Mouse (Mus musculus): ENCODE measurements at regions not wholly inside any gene's neighbourhood (a gene's known extent, or its start where the extent isn't known, plus 50 kb on each side); places are given as distances from the start of the nearest gene placed in this dataset.

GRCm38 (mm10) chr14:48747936-48748335, 74.3 kb upstream of the Otx2 start:
- no peak overlapping the region for H3K9ac ChIP-seq (ENCODE audit: low read depth, low read length, severe bottlenecking)
- WGBS: 90% methylated on average over 1 of the region's 1 CpGs
- ATAC-seq (ENCODE audit: low FRiP score, low read depth) (no peak), DNase-seq (ENCODE audit: low spot score) (no peak)
- no peaks in the 10 kb centered on the region; the same call in 1 of the 2 replicates for H3K27me3 ChIP-seq (ENCODE audit: control insufficient read depth, insufficient read depth, low read length)
- no peak overlapping the region for H3K27ac ChIP-seq (replicated peaks; ENCODE audit: low read depth, low read length)
- no peaks in the 10 kb centered on the region for H3K9me3 ChIP-seq (ENCODE audit: control insufficient read depth, low read length)
- no peak overlapping the region for H3K4me3 ChIP-seq (replicated peaks; ENCODE audit: low read length)
- TF ChIP-seq POLR2A (IDR thresholded peaks at IDR 0.05; ENCODE audit: borderline replicate concordance, extremely low read depth, insufficient read depth, insufficient read length): no peak
- H3K36me3 ChIP-seq (ENCODE audit: control insufficient read depth, insufficient read depth, low read length): no peaks in the 10 kb centered on the region
- H3K4me1 ChIP-seq (ENCODE audit: control insufficient read depth, insufficient read depth, low read length): peaks cover 14% of the 10 kb centered on the region
- H3K4me2 ChIP-seq (replicated peaks; ENCODE audit: low read depth, low read length, severe bottlenecking): no peak overlapping the region

- no peak for TF ChIP-seq POLR2A (IDR thresholded peaks at IDR 0.05; ENCODE audit: borderline replicate concordance, extremely low read depth, insufficient read depth, insufficient read length)
- no peak for DNase-seq (ENCODE audit: low spot score)
- no peaks in the 10 kb centered on the region for H3K4me1 ChIP-seq (ENCODE audit: control insufficient read depth, insufficient read depth, low read length)
- H3K27me3 ChIP-seq (ENCODE audit: control insufficient read depth, insufficient read depth, low read length): no peaks in the 10 kb centered on the region
- H3K4me2 ChIP-seq (replicated peaks; ENCODE audit: low read depth, low read length, severe bottlenecking): no peak overlapping the region
- H3K9ac ChIP-seq (ENCODE audit: low read depth, low read length, severe bottlenecking): no peak overlapping the region
- no peak for ATAC-seq (ENCODE audit: low FRiP score, low read depth)
- H3K27ac ChIP-seq (replicated peaks; ENCODE audit: low read depth, low read length): no peak overlapping the region
- H3K36me3 ChIP-seq (ENCODE audit: control insufficient read depth, insufficient read depth, low read length): no peaks in the 10 kb centered on the region
- WGBS: 60% methylated on average over 7 of the region's 7 CpGs
- H3K4me3 ChIP-seq (replicated peaks; ENCODE audit: low read length): no peak overlapping the region
- no peaks in the 10 kb centered on the region for H3K9me3 ChIP-seq (ENCODE audit: control insufficient read depth, low read length)
Observed at GRCm38 (mm10) chr14:48740942-48741602, 67.5 kb upstream of the Otx2 start.

GRCm38 (mm10) chr14:48739121-48739520, 65.5 kb upstream of the Otx2 start:
- TF ChIP-seq POLR2A (IDR thresholded peaks at IDR 0.05; ENCODE audit: borderline replicate concordance, extremely low read depth, insufficient read depth, insufficient read length): no peak
- Histone ChIP-seq H3K9me3 (ENCODE audit: control insufficient read depth, low read length) (no peaks in the 10 kb centered on the region), H3K4me2 (replicated peaks; ENCODE audit: low read depth, low read length, severe bottlenecking) (no peak overlapping the region), H3K9ac (ENCODE audit: low read depth, low read length, severe bottlenecking) (no peak overlapping the region), H3K36me3 (ENCODE audit: control insufficient read depth, insufficient read depth, low read length) (no peaks in the 10 kb centered on the region), H3K27ac (replicated peaks; ENCODE audit: low read depth, low read length) (no peak overlapping the region), H3K4me3 (replicated peaks; ENCODE audit: low read length) (no peak overlapping the region), H3K4me1 (ENCODE audit: control insufficient read depth, insufficient read depth, low read length) (no peaks in the 10 kb centered on the region), H3K27me3 (ENCODE audit: control insufficient read depth, insufficient read depth, low read length) (no peaks in the 10 kb centered on the region)
- 84% methylated on average over 4 of the region's 4 CpGs for WGBS
- DNase-seq (ENCODE audit: low spot score): no peak
- no peak for ATAC-seq (ENCODE audit: low FRiP score, low read depth)

GRCm38 (mm10) chr14:48738641-48739040, 65.0 kb upstream of the Otx2 start:
- no peak for DNase-seq (ENCODE audit: low spot score)
- Histone ChIP-seq H3K27me3 (ENCODE audit: control insufficient read depth, insufficient read depth, low read length) (no peaks in the 10 kb centered on the region), H3K4me1 (ENCODE audit: control insufficient read depth, insufficient read depth, low read length) (no peaks in the 10 kb centered on the region), H3K36me3 (ENCODE audit: control insufficient read depth, insufficient read depth, low read length) (no peaks in the 10 kb centered on the region), H3K4me3 (replicated peaks; ENCODE audit: low read length) (no peak overlapping the region), H3K27ac (replicated peaks; ENCODE audit: low read depth, low read length) (no peak overlapping the region), H3K9me3 (ENCODE audit: control insufficient read depth, low read length) (no peaks in the 10 kb centered on the region), H3K9ac (ENCODE audit: low read depth, low read length, severe bottlenecking) (no peak overlapping the region), H3K4me2 (replicated peaks; ENCODE audit: low read depth, low read length, severe bottlenecking) (no peak overlapping the region)
- no peak for ATAC-seq (ENCODE audit: low FRiP score, low read depth)
- WGBS: 84% methylated on average over 10 of the region's 10 CpGs
- no peak for TF ChIP-seq POLR2A (IDR thresholded peaks at IDR 0.05; ENCODE audit: borderline replicate concordance, extremely low read depth, insufficient read depth, insufficient read length)

- TF ChIP-seq POLR2A (IDR thresholded peaks at IDR 0.05; ENCODE audit: borderline replicate concordance, extremely low read depth, insufficient read depth, insufficient read length): no peak
Observed at GRCm38 (mm10) chr14:48738213-48738612, 64.6 kb upstream of the Otx2 start.

More at GRCm38 (mm10) chr14:48738213-48738612, 64.6 kb upstream of the Otx2 start:
- Histone ChIP-seq H3K27ac (replicated peaks; ENCODE audit: low read depth, low read length) (no peak overlapping the region), H3K36me3 (ENCODE audit: control insufficient read depth, insufficient read depth, low read length) (no peaks in the 10 kb centered on the region), H3K4me2 (replicated peaks; ENCODE audit: low read depth, low read length, severe bottlenecking) (no peak overlapping the region), H3K4me3 (replicated peaks; ENCODE audit: low read length) (no peak overlapping the region), H3K9me3 (ENCODE audit: control insufficient read depth, low read length) (no peaks in the 10 kb centered on the region), H3K9ac (ENCODE audit: low read depth, low read length, severe bottlenecking) (no peak overlapping the region), H3K4me1 (ENCODE audit: control insufficient read depth, insufficient read depth, low read length) (no peaks in the 10 kb centered on the region), H3K27me3 (ENCODE audit: control insufficient read depth, insufficient read depth, low read length) (no peaks in the 10 kb centered on the region)
- no peak for DNase-seq (ENCODE audit: low spot score)
- 79% methylated on average over 10 of the region's 10 CpGs for WGBS
- no peak for ATAC-seq (ENCODE audit: low FRiP score, low read depth)

Measured in limb, embryonic 14.5 days (tissue).